18 mouse cellular contexts compared by ENCODE assay signal in the genomic region with DNA sequence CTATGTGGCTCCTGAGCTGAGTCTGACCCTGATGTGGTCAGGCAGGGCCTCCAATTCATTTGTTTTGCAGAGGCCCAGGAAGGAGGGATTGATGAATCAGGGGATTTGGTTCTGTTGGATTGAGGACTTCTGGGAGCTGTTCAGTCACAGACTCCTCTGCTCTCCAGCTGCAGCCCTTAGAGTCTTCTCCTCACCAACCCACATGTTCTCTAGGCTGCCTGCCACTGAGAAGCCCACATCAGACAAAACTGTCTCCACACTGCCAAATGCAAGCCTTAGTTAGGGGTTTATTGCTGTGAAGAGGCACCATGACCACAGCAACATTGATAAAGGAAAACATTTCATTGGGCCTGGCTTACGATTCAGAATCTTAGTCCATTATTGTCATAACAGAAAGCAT.
"Had no signal": no experiment of that assay in that cellular context is flagged by ENCODE, and none has a peak within 500 bp of the region (broad histone marks: within the 10 kb centered on the region; RNA-seq: fewer than 3 reads in every experiment).

No protein-coding gene starts in this region.

- H3K27ac ChIP-seq: midbrain, embryonic 10.5 days; midbrain, embryonic 13.5 days; midbrain, embryonic 15.5 days; neural tube, embryonic 13.5 days; neural tube, embryonic 15.5 days had no signal

- H3K4me3 ChIP-seq: midbrain, embryonic 10.5 days; midbrain, embryonic 13.5 days; midbrain, embryonic 15.5 days; myocyte; neural tube, embryonic 13.5 days; neural tube, embryonic 15.5 days had no signal

- H3K4me1 ChIP-seq: midbrain, embryonic 10.5 days; midbrain, embryonic 13.5 days; midbrain, embryonic 15.5 days; neural tube, embryonic 13.5 days; neural tube, embryonic 15.5 days had no signal

- H3K27me3 ChIP-seq: midbrain, embryonic 13.5 days; midbrain, embryonic 15.5 days; neural tube, embryonic 13.5 days; neural tube, embryonic 15.5 days had no signal

- DNase-seq: lung, adult 18-20 months; lung, embryonic 14.5 days; lung, postnatal 10 days; lung, postnatal 4 days; retina, postnatal 1 day; right cerebral cortex, adult 18-20 months; right cerebral cortex, postnatal 25 days; right cerebral cortex, postnatal 4 days; spleen, adult 18-20 months; thymus, adult 2 months; thymus, postnatal 25 days; thymus, postnatal 4 days had no signal
